Mouse (Mus musculus): ENCODE results near the gene Lcmt1. TPM values are rescaled to one million over a fixed set of nuclear protein-coding genes. Genes with fewer than 3 reads are reported as not detected.

Gene Lcmt1
- polyA plus RNA-seq, 1 experiment from 2014 or later: 70.5 TPM

GRCm38 (mm10) chr7:123353879-123354278 lies 15.7 kb upstream of the Lcmt1 start:
- ATAC-seq (ENCODE audit: low FRiP score): no peak
- no peaks in the 10 kb centered on the region for H3K27me3 ChIP-seq (ENCODE audit: control insufficient read depth, insufficient read depth, low read length)

GRCm38 (mm10) chr7:123354392-123354791 lies 15.2 kb upstream of the Lcmt1 start:
- H3K4me2 ChIP-seq (replicated peaks; ENCODE audit: low read depth, low read length): no peak overlapping the region
- H3K27ac ChIP-seq (ENCODE audit: low read depth, low read length): no peak overlapping the region
- ATAC-seq (ENCODE audit: low FRiP score): no peak
- H3K27me3 ChIP-seq (ENCODE audit: control insufficient read depth, insufficient read depth, low read length): no peaks in the 10 kb centered on the region
- no peaks in the 10 kb centered on the region for H3K36me3 ChIP-seq (ENCODE audit: control insufficient read depth, insufficient read depth, low read length)
- H3K4me3 ChIP-seq (ENCODE audit: low read depth, low read length): no peak overlapping the region
- H3K9me3 ChIP-seq (ENCODE audit: control insufficient read depth, low read length): no peaks in the 10 kb centered on the region
- WGBS: 85% methylated on average over 5 of the region's 5 CpGs
- no peaks in the 10 kb centered on the region for H3K4me1 ChIP-seq (replicated peaks; ENCODE audit: control insufficient read depth, insufficient read depth, low read length)
- no peak overlapping the region for H3K9ac ChIP-seq (ENCODE audit: low read depth, low read length)
- no peak for DNase-seq (ENCODE audit: low spot score)

More at GRCm38 (mm10) chr7:123353879-123354278, 15.7 kb upstream of the Lcmt1 start:
- no peak for DNase-seq (ENCODE audit: low spot score)
- H3K9ac ChIP-seq (ENCODE audit: low read depth, low read length): no peak overlapping the region
- no peak overlapping the region for H3K4me2 ChIP-seq (replicated peaks; ENCODE audit: low read depth, low read length)
- H3K27ac ChIP-seq (ENCODE audit: low read depth, low read length): no peak overlapping the region
- WGBS: 82% methylated on average over 5 of the region's 5 CpGs
- no peaks in the 10 kb centered on the region for H3K36me3 ChIP-seq (ENCODE audit: control insufficient read depth, insufficient read depth, low read length)
- H3K4me3 ChIP-seq (ENCODE audit: low read depth, low read length): no peak overlapping the region
- no peaks in the 10 kb centered on the region for H3K9me3 ChIP-seq (ENCODE audit: control insufficient read depth, low read length)
- H3K4me1 ChIP-seq (replicated peaks; ENCODE audit: control insufficient read depth, insufficient read depth, low read length): no peaks in the 10 kb centered on the region

GRCm38 (mm10) chr7:123354851-123355250 lies 14.7 kb upstream of the Lcmt1 start:
- no peak for ATAC-seq (ENCODE audit: low FRiP score)
- Histone ChIP-seq H3K36me3 (ENCODE audit: control insufficient read depth, insufficient read depth, low read length) (no peaks in the 10 kb centered on the region), H3K4me3 (ENCODE audit: low read depth, low read length) (no peak overlapping the region), H3K4me1 (replicated peaks; ENCODE audit: control insufficient read depth, insufficient read depth, low read length) (no peaks in the 10 kb centered on the region), H3K9ac (ENCODE audit: low read depth, low read length) (no peak overlapping the region), H3K27me3 (ENCODE audit: control insufficient read depth, insufficient read depth, low read length) (no peaks in the 10 kb centered on the region), H3K27ac (ENCODE audit: low read depth, low read length) (no peak overlapping the region), H3K4me2 (replicated peaks; ENCODE audit: low read depth, low read length) (no peak overlapping the region), H3K9me3 (ENCODE audit: control insufficient read depth, low read length) (no peaks in the 10 kb centered on the region)
- no peak for DNase-seq (ENCODE audit: low spot score)
- WGBS: 92% methylated on average over 2 of the region's 2 CpGs

GRCm38 (mm10) chr7:123356158-123356557 lies 13.4 kb upstream of the Lcmt1 start:
- no peak overlapping the region for H3K27ac ChIP-seq (ENCODE audit: low read depth, low read length)

GRCm38 (mm10) chr7:123359101-123359500 lies 10.5 kb upstream of the Lcmt1 start:
- WGBS: 82% methylated on average over 7 of the region's 7 CpGs
- no peak overlapping the region for H3K4me2 ChIP-seq (replicated peaks; ENCODE audit: low read depth, low read length)
- DNase-seq (ENCODE audit: low spot score): no peak
- H3K27ac ChIP-seq (ENCODE audit: low read depth, low read length): no peak overlapping the region
- H3K9ac ChIP-seq (ENCODE audit: low read depth, low read length): no peak overlapping the region
- H3K4me3 ChIP-seq (ENCODE audit: low read depth, low read length): no peak overlapping the region
- H3K36me3 ChIP-seq (ENCODE audit: control insufficient read depth, insufficient read depth, low read length): no peaks in the 10 kb centered on the region
- no peak for ATAC-seq (ENCODE audit: low FRiP score)
- no peaks in the 10 kb centered on the region for H3K4me1 ChIP-seq (replicated peaks; ENCODE audit: control insufficient read depth, insufficient read depth, low read length)
- H3K9me3 ChIP-seq (ENCODE audit: control insufficient read depth, low read length): no peaks in the 10 kb centered on the region
- no peaks in the 10 kb centered on the region for H3K27me3 ChIP-seq (ENCODE audit: control insufficient read depth, insufficient read depth, low read length)

More at GRCm38 (mm10) chr7:123356158-123356557, 13.4 kb upstream of the Lcmt1 start:
- no peak overlapping the region for H3K4me3 ChIP-seq (ENCODE audit: low read depth, low read length)
- DNase-seq (ENCODE audit: low spot score) (no peak), ATAC-seq (ENCODE audit: low FRiP score) (no peak)
- no peak overlapping the region for H3K9ac ChIP-seq (ENCODE audit: low read depth, low read length)
- no peak overlapping the region for H3K4me2 ChIP-seq (replicated peaks; ENCODE audit: low read depth, low read length)
- H3K9me3 ChIP-seq (ENCODE audit: control insufficient read depth, low read length): no peaks in the 10 kb centered on the region
- WGBS: 92% methylated on average over 3 of the region's 3 CpGs
- H3K4me1 ChIP-seq (replicated peaks; ENCODE audit: control insufficient read depth, insufficient read depth, low read length): no peaks in the 10 kb centered on the region
- no peaks in the 10 kb centered on the region for H3K27me3 ChIP-seq (ENCODE audit: control insufficient read depth, insufficient read depth, low read length)
- no peaks in the 10 kb centered on the region for H3K36me3 ChIP-seq (ENCODE audit: control insufficient read depth, insufficient read depth, low read length)

GRCm38 (mm10) chr7:123360185-123360584 lies 9.4 kb upstream of the Lcmt1 start:
- ATAC-seq (ENCODE audit: low FRiP score): no peak
- WGBS: 88% methylated on average over 5 of the region's 5 CpGs
- Histone ChIP-seq H3K27ac (ENCODE audit: low read depth, low read length) (no peak overlapping the region), H3K4me3 (ENCODE audit: low read depth, low read length) (no peak overlapping the region), H3K4me1 (replicated peaks; ENCODE audit: control insufficient read depth, insufficient read depth, low read length) (no peaks in the 10 kb centered on the region), H3K36me3 (ENCODE audit: control insufficient read depth, insufficient read depth, low read length) (no peaks in the 10 kb centered on the region), H3K4me2 (replicated peaks; ENCODE audit: low read depth, low read length) (no peak overlapping the region), H3K9ac (ENCODE audit: low read depth, low read length) (no peak overlapping the region), H3K27me3 (ENCODE audit: control insufficient read depth, insufficient read depth, low read length) (no peaks in the 10 kb centered on the region), H3K9me3 (ENCODE audit: control insufficient read depth, low read length) (no peaks in the 10 kb centered on the region)
- DNase-seq (ENCODE audit: low spot score): no peak

- H3K27ac ChIP-seq (ENCODE audit: low read depth, low read length): no peak overlapping the region
- WGBS: 91% methylated on average over 7 of the region's 7 CpGs
These were observed 8.2 kb upstream of the Lcmt1 start for GRCm38 (mm10) chr7:123361229-123361980.

GRCm38 (mm10) chr7:123362806-123363205 lies 6.8 kb upstream of the Lcmt1 start:
- no peak overlapping the region for H3K4me3 ChIP-seq (ENCODE audit: low read depth, low read length)
- no peak overlapping the region for H3K27ac ChIP-seq (ENCODE audit: low read depth, low read length)
- WGBS: 93% methylated on average over 3 of the region's 3 CpGs
- no peak overlapping the region for H3K4me2 ChIP-seq (replicated peaks; ENCODE audit: low read depth, low read length)
- H3K4me1 ChIP-seq (replicated peaks; ENCODE audit: control insufficient read depth, insufficient read depth, low read length): peaks cover under 1% of the 10 kb centered on the region
- no peaks in the 10 kb centered on the region for H3K36me3 ChIP-seq (ENCODE audit: control insufficient read depth, insufficient read depth, low read length)
- ATAC-seq (ENCODE audit: low FRiP score) (no peak), DNase-seq (ENCODE audit: low spot score) (no peak)
- no peaks in the 10 kb centered on the region for H3K27me3 ChIP-seq (ENCODE audit: control insufficient read depth, insufficient read depth, low read length)
- no peak overlapping the region for H3K9ac ChIP-seq (ENCODE audit: low read depth, low read length)
- no peaks in the 10 kb centered on the region for H3K9me3 ChIP-seq (ENCODE audit: control insufficient read depth, low read length)

More at GRCm38 (mm10) chr7:123361229-123361980, 8.2 kb upstream of the Lcmt1 start:
- H3K36me3 ChIP-seq (ENCODE audit: control insufficient read depth, insufficient read depth, low read length): no peaks in the 10 kb centered on the region
- no peaks in the 10 kb centered on the region for H3K9me3 ChIP-seq (ENCODE audit: control insufficient read depth, low read length)
- no peak overlapping the region for H3K4me3 ChIP-seq (ENCODE audit: low read depth, low read length)
- no peak for DNase-seq (ENCODE audit: low spot score)
- no peak for ATAC-seq (ENCODE audit: low FRiP score)
- H3K4me2 ChIP-seq (replicated peaks; ENCODE audit: low read depth, low read length): no peak overlapping the region
- no peaks in the 10 kb centered on the region for H3K4me1 ChIP-seq (replicated peaks; ENCODE audit: control insufficient read depth, insufficient read depth, low read length)
- no peaks in the 10 kb centered on the region for H3K27me3 ChIP-seq (ENCODE audit: control insufficient read depth, insufficient read depth, low read length)
- H3K9ac ChIP-seq (ENCODE audit: low read depth, low read length): no peak overlapping the region

- no peak overlapping the region for H3K27ac ChIP-seq (ENCODE audit: low read depth, low read length)
- no peak overlapping the region for H3K4me3 ChIP-seq (ENCODE audit: low read depth, low read length)
- H3K27me3 ChIP-seq (ENCODE audit: control insufficient read depth, insufficient read depth, low read length): no peaks in the 10 kb centered on the region
- no peak for DNase-seq (ENCODE audit: low spot score)
- no peak for ATAC-seq (ENCODE audit: low FRiP score)
- WGBS: 94% methylated on average over 8 of the region's 8 CpGs
- peaks cover 7% of the 10 kb centered on the region for H3K4me1 ChIP-seq (replicated peaks; ENCODE audit: control insufficient read depth, insufficient read depth, low read length)
- H3K36me3 ChIP-seq (ENCODE audit: control insufficient read depth, insufficient read depth, low read length): no peaks in the 10 kb centered on the region
- H3K9ac ChIP-seq (ENCODE audit: low read depth, low read length): no peak overlapping the region
- H3K4me2 ChIP-seq (replicated peaks; ENCODE audit: low read depth, low read length): no peak overlapping the region
- no peaks in the 10 kb centered on the region for H3K9me3 ChIP-seq (ENCODE audit: control insufficient read depth, low read length)
These were observed 5.6 kb upstream of the Lcmt1 start for GRCm38 (mm10) chr7:123363971-123364370.

All from hindbrain, embryonic 11.5 days (tissue).